In the genomic region with DNA sequence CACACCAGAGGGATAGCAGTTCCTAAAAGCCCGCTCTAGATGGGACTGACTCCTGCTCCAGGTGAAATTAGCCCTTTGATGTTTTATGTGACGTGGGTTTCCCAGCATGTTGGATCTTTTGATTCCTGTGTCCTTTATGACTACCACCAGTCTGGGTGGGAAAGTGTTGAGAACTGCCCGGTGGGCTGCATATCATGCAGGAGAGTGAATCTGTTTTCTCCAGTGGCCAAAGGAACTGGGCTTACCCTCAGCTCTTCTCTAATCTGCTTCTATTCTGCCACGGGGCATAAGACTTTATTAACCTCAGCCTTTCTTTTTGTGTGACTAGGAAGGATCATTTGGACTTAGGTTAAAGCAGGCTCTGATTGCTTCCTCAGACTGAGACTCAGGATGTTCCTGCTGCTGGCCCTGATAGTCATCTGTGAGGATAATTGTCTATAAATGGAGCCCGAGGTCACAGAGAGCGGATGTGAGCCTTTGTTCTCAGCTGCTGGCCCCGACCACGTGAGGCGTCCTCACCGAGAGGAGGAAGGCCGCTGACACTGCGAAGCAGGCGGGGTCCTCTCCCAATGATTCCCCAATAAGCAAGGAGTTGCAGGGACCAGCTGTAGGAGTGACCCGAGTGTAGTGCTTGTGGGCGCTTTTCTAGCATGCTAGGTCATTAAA, we compare ENCODE assay signal across 8 mouse cellular contexts. TPM values are rescaled to one million over a fixed set of nuclear protein-coding genes. Genes with fewer than 3 reads are reported as not detected.
DNase-seq lines count a peak whose midpoint lies in the region; ATAC-seq and TF ChIP-seq lines count a peak whose summit lies in the region.

No protein-coding gene starts in this region.

- peak overlapping the region; percentile 27 for H3K9ac ChIP-seq in intestine, embryonic 14.5 days (ENCODE audit: low read length)
- no peak overlapping the region for H3K9ac ChIP-seq in liver, embryonic 14.5 days (replicated peaks)

- DNase-seq in frontal cortex, postnatal 25 days (ENCODE audit: low spot score in 2 of 2) = no peak
- DNase-seq in gastrocnemius, postnatal 25 days = peak; percentile 71
- DNase-seq in intestine, embryonic 14.5 days (ENCODE audit: low spot score) = no peak
- peak; percentile 6 to 12 (median 9) for DNase-seq in liver, embryonic 14.5 days (ENCODE audit: low read depth in 3 of 3, low spot score in 3 of 3)
- DNase-seq in ovary, postnatal 10 days (ENCODE audit: low spot score) = no peak

- no peaks in the 10 kb centered on the region for H3K9me3 ChIP-seq in intestine, embryonic 14.5 days (ENCODE audit: control insufficient read depth, low read length)
- H3K9me3 ChIP-seq in liver, embryonic 14.5 days (ENCODE audit: control insufficient read depth, low read length) = no peaks in the 10 kb centered on the region

- no peaks in the 10 kb centered on the region for H3K36me3 ChIP-seq in intestine, embryonic 14.5 days (ENCODE audit: control insufficient read depth, insufficient read depth, low read length)
- no peaks in the 10 kb centered on the region for H3K36me3 ChIP-seq in liver, embryonic 14.5 days (replicated peaks; ENCODE audit: control insufficient read depth, insufficient read depth, low read depth)

- H3K27ac ChIP-seq in brown adipose tissue, adult 24 weeks (replicated peaks; ENCODE audit: low read depth, low read length) = peak overlapping the region; percentile 95
- H3K27ac ChIP-seq in intestine, embryonic 14.5 days (ENCODE audit: low read depth) = peak overlapping the region; percentile 85
- H3K27ac ChIP-seq in liver, embryonic 14.5 days = no peak overlapping the region

- TF ChIP-seq CTCF in liver, embryonic 14.5 days (IDR thresholded peaks at IDR 0.05; ENCODE audit: low read depth) = no peak

- no peaks in the 10 kb centered on the region for H3K27me3 ChIP-seq in intestine, embryonic 14.5 days (replicated peaks; ENCODE audit: control insufficient read depth, insufficient read depth, low read length)
- peaks cover 10% of the 10 kb centered on the region for H3K27me3 ChIP-seq in liver, embryonic 14.5 days (ENCODE audit: control insufficient read depth, insufficient read depth, low read length)

- peak overlapping the region; percentile 60 for H3K4me2 ChIP-seq in intestine, embryonic 14.5 days (ENCODE audit: low read length)
- H3K4me2 ChIP-seq in liver, embryonic 14.5 days (ENCODE audit: low read depth) = peak overlapping the region; percentile 67

- H3K4me3 ChIP-seq in brown adipose tissue, adult 24 weeks (ENCODE audit: insufficient read depth, low read depth, low read length) = peak overlapping the region; percentile 54
- peak overlapping the region; percentile 38 for H3K4me3 ChIP-seq in intestine, embryonic 14.5 days (ENCODE audit: low read depth, low read length)
- H3K4me3 ChIP-seq in liver, embryonic 14.5 days (ENCODE audit: insufficient read depth in 1 of 2, low read depth in 2 of 2, low read length in 2 of 2) = peak overlapping the region; percentile 25 to 39

- H3K4me1 ChIP-seq in brown adipose tissue, adult 24 weeks (ENCODE audit: control insufficient read depth, insufficient read depth, insufficient read length, low read length) = peaks cover 19% of the 10 kb centered on the region; the same call in 1 of the 2 replicates
- H3K4me1 ChIP-seq in intestine, embryonic 14.5 days (replicated peaks; ENCODE audit: control insufficient read depth, insufficient read depth, low read length) = peaks cover 20% of the 10 kb centered on the region
- H3K4me1 ChIP-seq in liver, embryonic 14.5 days (replicated peaks; ENCODE audit: control insufficient read depth in 2 of 2, insufficient read depth in 2 of 2, low read length in 1 of 2) = peaks cover 9 to 15% of the 10 kb centered on the region in 2 experiments

- 13% methylated on average over 15 of the region's 15 CpGs for WGBS in intestine, embryonic 14.5 days
- WGBS in liver, embryonic 14.5 days (ENCODE audit: insufficient replicate concordance) = 12% methylated on average over 15 of the region's 15 CpGs

- TF ChIP-seq EP300 in liver, embryonic 14.5 days (IDR thresholded peaks at IDR 0.05; ENCODE audit: low read depth) = no peak

- peak; percentile 20; the same call in 1 of the 2 replicates for ATAC-seq in frontal cortex, adult (ENCODE audit: low TSS enrichment)
- peak; percentile 73 for ATAC-seq in intestine, embryonic 14.5 days (replicated peaks; ENCODE audit: low FRiP score, low TSS enrichment, low read depth)
- peak; percentile 18; the same call in 1 of the 2 replicates for ATAC-seq in liver, embryonic 14.5 days (ENCODE audit: insufficient read depth)
- peak; percentile 24; the same call in 1 of the 2 replicates for ATAC-seq in monocyte, adult 5-6 weeks (replicated peaks; ENCODE audit: insufficient number of reproducible peaks, low FRiP score, low TSS enrichment, poor library complexity, severe bottlenecking)

RNA-seq across cellular contexts. Expression of a gene that starts 0.8 kb away (rescaled TPM):
- polyA plus RNA-seq in brown adipose tissue, adult 24 weeks (2012; ENCODE audit: insufficient read depth, insufficient read length, missing spikeins) = 1.3 and 2.2 TPM in 2 replicates
- total RNA-seq in gastrocnemius, postnatal 25 days (2021) = 10 to 100 TPM; 75.7 to 86.2 TPM
- polyA plus RNA-seq in intestine, embryonic 14.5 days (2014; fragmentation: Nextera tagmentation; extraction: Ambion mirVana) = 15.1 and 16.5 TPM in 2 replicates
- 1.0 and 1.1 TPM in 2 replicates for polyA plus RNA-seq in liver, embryonic 14.5 days (2012; rRNA removed)
- polyA plus RNA-seq in liver, embryonic 14.5 days (2014; fragmentation: Nextera tagmentation; extraction: Ambion mirVana) = 0.89 and 1.2 TPM in 2 replicates
- total RNA-seq in monocyte, adult 5-6 weeks (2017) = 20.2 to 30.6 TPM (median 22.7 TPM) in 3 replicates

Comparison
In these comparisons a context has a peak if more than half of its experiments do, and no peak if none do; other contexts are left out.
1. ATAC-seq: peak in every context shown above with its lines; median percentile 73 in intestine, embryonic 14.5 days; 24 in monocyte, adult 5-6 weeks; 20 in frontal cortex, adult; 18 in liver, embryonic 14.5 days.
2. DNase-seq: peak in gastrocnemius, postnatal 25 days (single experiment) and liver, embryonic 14.5 days (3 of 3); none in frontal cortex, postnatal 25 days (0 of 2), intestine, embryonic 14.5 days (single experiment) and ovary, postnatal 10 days (single experiment).
3. Peak in every context shown above with its lines, with median percentiles within 50 percentile points of each other: H3K4me3 ChIP-seq.